Comparison of ENCODE assay signal across 8 mouse cellular contexts in genomic region chr2:29123907-29124569, GRCm38 (mm10). TPM values are rescaled to one million over a fixed set of nuclear protein-coding genes. Genes with fewer than 3 reads are reported as not detected.
A peak's percentile ranks its signal among the peaks of the same experiment; 100 is the strongest.
DNase-seq lines count a peak whose midpoint lies in the region; ATAC-seq and TF ChIP-seq lines count a peak whose summit lies in the region.

Gene Setx, plus strand, starts transcription at chr2:29124181.

- peak; percentile 9; the same call in 1 of the 2 replicates for ATAC-seq in forebrain, embryonic 12.5 days (ENCODE audit: low FRiP score)
- no peak for ATAC-seq in neural tube, embryonic 12.5 days (ENCODE audit: low FRiP score, low read depth)

- peaks cover 15% of the 10 kb centered on the region; the same call in 1 of the 2 replicates for H3K36me3 ChIP-seq in forebrain, embryonic 12.5 days (replicated peaks)
- peaks cover 26% of the 10 kb centered on the region for H3K36me3 ChIP-seq in limb, embryonic 10.5 days
- H3K36me3 ChIP-seq in neural tube, embryonic 12.5 days, result peaks cover 16% of the 10 kb centered on the region

- peak within 1 kb of the TSS; percentile 87 for H3K4me3 ChIP-seq in layer of hippocampus, adult 2 months
- H3K4me3 ChIP-seq in forebrain, embryonic 12.5 days (replicated peaks), result peak within 1 kb of the TSS; percentile 65
- peak within 1 kb of the TSS; percentile 92 for H3K4me3 ChIP-seq in limb, embryonic 10.5 days
- peak within 1 kb of the TSS; percentile 76 for H3K4me3 ChIP-seq in neural tube, embryonic 12.5 days

- no peak for TF ChIP-seq CTCF in layer of hippocampus, adult 2 months (conservative IDR thresholded peaks at IDR 0.05)

- WGBS in forebrain, embryonic 12.5 days, result 74% methylated on average over 14 of the region's 14 CpGs
- WGBS in limb, embryonic 10.5 days, result 68% methylated on average over 14 of the region's 14 CpGs
- 68% methylated on average over 14 of the region's 14 CpGs for WGBS in neural tube, embryonic 12.5 days

- H3K9me3 ChIP-seq in forebrain, embryonic 12.5 days, result no peaks in the 10 kb centered on the region
- no peaks in the 10 kb centered on the region for H3K9me3 ChIP-seq in limb, embryonic 10.5 days (replicated peaks)
- H3K9me3 ChIP-seq in neural tube, embryonic 12.5 days, result no peaks in the 10 kb centered on the region

- DNase-seq in layer of hippocampus, adult 2 months (ENCODE audit: low spot score in 2 of 2), result no peak
- DNase-seq in layer of hippocampus, adult 9-11 months, result no peak
- DNase-seq in adrenal gland, postnatal 10 days, result no peak
- peak; percentile 7 for DNase-seq in heart, postnatal 4 days
- peak; percentile 36 for DNase-seq in limb, embryonic 10.5 days (ENCODE audit: low spot score)
- DNase-seq in ovary, postnatal 10 days (ENCODE audit: low spot score), result no peak

- peak within 1 kb of the TSS; percentile 84 for H3K4me2 ChIP-seq in forebrain, embryonic 12.5 days
- H3K4me2 ChIP-seq in neural tube, embryonic 12.5 days (replicated peaks), result peak within 1 kb of the TSS; percentile 79

- peak within 1 kb of the TSS; percentile 98 for H3K27ac ChIP-seq in layer of hippocampus, adult 2 months
- H3K27ac ChIP-seq in forebrain, embryonic 12.5 days, result peak within 1 kb of the TSS; percentile 96
- peak within 1 kb of the TSS; percentile 94 for H3K27ac ChIP-seq in limb, embryonic 10.5 days
- H3K27ac ChIP-seq in neural tube, embryonic 12.5 days, result peak within 1 kb of the TSS; percentile 89

- H3K27me3 ChIP-seq in forebrain, embryonic 12.5 days, result no peaks in the 10 kb centered on the region
- no peaks in the 10 kb centered on the region for H3K27me3 ChIP-seq in limb, embryonic 10.5 days (ENCODE audit: low read depth, poor library complexity, severe bottlenecking)
- H3K27me3 ChIP-seq in neural tube, embryonic 12.5 days (replicated peaks), result no peaks in the 10 kb centered on the region

- peak within 1 kb of the TSS; percentile 83 for H3K9ac ChIP-seq in forebrain, embryonic 12.5 days
- H3K9ac ChIP-seq in neural tube, embryonic 12.5 days, result peak within 1 kb of the TSS; percentile 83

- peaks cover 15% of the 10 kb centered on the region for H3K4me1 ChIP-seq in forebrain, embryonic 12.5 days
- peaks cover 14% of the 10 kb centered on the region for H3K4me1 ChIP-seq in limb, embryonic 10.5 days
- H3K4me1 ChIP-seq in neural tube, embryonic 12.5 days, result peaks cover 10% of the 10 kb centered on the region; the same call in 1 of the 2 replicates

RNA-seq across cellular contexts. Expression of gene Setx, which starts in this region (rescaled TPM):
- 10 to 100 TPM; 44.9 to 47.8 TPM for total RNA-seq in layer of hippocampus, adult 2 months (2021)
- total RNA-seq in adrenal gland, postnatal 10 days (2021), result 10 to 100 TPM; 32.9 to 36.0 TPM
- polyA plus RNA-seq in forebrain, embryonic 12.5 days (2016; fragmentation: Nextera tagmentation; extraction: Ambion mirVana), result 18.6 and 19.2 TPM in 2 replicates
- total RNA-seq in heart, postnatal 4 days (2021), result 10 to 100 TPM; 37.5 to 39.8 TPM
- 12.0 and 16.4 TPM in 2 replicates for polyA plus RNA-seq in limb, embryonic 10.5 days (2016; fragmentation: Nextera tagmentation; extraction: Ambion mirVana)
- polyA plus RNA-seq in neural tube, embryonic 12.5 days (2016; fragmentation: Nextera tagmentation; extraction: Ambion mirVana), result 15.7 and 19.1 TPM in 2 replicates

Comparison
In these comparisons a context has a peak if more than half of its experiments do, and no peak if none do; other contexts are left out.
1. DNase-seq: peak in heart, postnatal 4 days (single experiment) and limb, embryonic 10.5 days (single experiment); none in layer of hippocampus, adult 2 months (0 of 2), layer of hippocampus, adult 9-11 months (single experiment), adrenal gland, postnatal 10 days (single experiment) and ovary, postnatal 10 days (single experiment).
2. Peak in every context shown above with its lines, with median percentiles within 50 percentile points of each other: H3K27ac ChIP-seq and H3K4me3 ChIP-seq.